Mouse (Mus musculus) embryonic facial prominence, embryonic 11.5 days (tissue): ENCODE measurements at regions not wholly inside any gene's neighbourhood (a gene's known extent, or its start where the extent isn't known, plus 50 kb on each side); places are given as distances from the start of the nearest gene placed in this dataset.
A peak's percentile ranks its signal among the peaks of the same experiment; 100 is the strongest.
"Not testable (repeated sequence)": the region's sequence is repeated elsewhere in the genome, so short reads cannot be mapped to it uniquely, and the experiment has no call there.

Experiments used
- ATAC-seq: fragments of 200-750 bp; cut with Nextera tagmentation; replicated peaks from 2 replicates; pipeline ENCODE4 v1.8.0; 2017; ENCODE audit warnings: low read depth; ENCODE audit not compliant: insufficient number of reproducible peaks, low FRiP score, low TSS enrichment
- DNase-seq: peaks from one replicate; pipeline ENCODE4 v3.0.0-alpha.2; 2015; ENCODE audit warnings: low spot score
- H3K27ac ChIP-seq: fragments of 300-500 bp; sonication (generic); replicated peaks from 2 replicates; pipeline ENCODE4 v1.5.1; 2014; ENCODE audit warnings: mild to moderate bottlenecking, low read depth, low read length, control low read depth
- H3K27me3 ChIP-seq: fragments of 300-500 bp; sonication (generic); 2 replicates; pipeline ENCODE4 v1.6.1; 2014; ENCODE audit warnings: mild to moderate bottlenecking, low read length, moderate library complexity, mixed read lengths; ENCODE audit not compliant: control insufficient read depth, insufficient read depth
- H3K36me3 ChIP-seq: fragments of 300-500 bp; sonication (generic); replicated peaks from 2 replicates; pipeline ENCODE4 v1.6.1; 2014; ENCODE audit warnings: low read depth, mild to moderate bottlenecking, low read length, moderate library complexity, mixed read lengths; ENCODE audit not compliant: control insufficient read depth, insufficient read depth
- H3K4me1 ChIP-seq: fragments of 300-500 bp; sonication (generic); 2 replicates; pipeline ENCODE4 v1.6.1; 2014; ENCODE audit warnings: low read length, mixed read lengths; ENCODE audit not compliant: control insufficient read depth, insufficient read depth
- H3K4me2 ChIP-seq: fragments of 300-500 bp; sonication (generic); 2 replicates; pipeline ENCODE4 v1.6.1; 2014; ENCODE audit warnings: low read depth, mild to moderate bottlenecking, control low read depth, low read length, moderate library complexity
- H3K4me3 ChIP-seq: fragments of 300-500 bp; sonication (generic); 2 replicates; pipeline ENCODE4 v1.5.1; 2014; ENCODE audit warnings: low read depth, low read length, control low read depth
- H3K9ac ChIP-seq: fragments of 300-500 bp; sonication (generic); replicated peaks from 2 replicates; pipeline ENCODE4 v1.6.1; 2014; ENCODE audit warnings: mild to moderate bottlenecking, control low read depth, low read length
- H3K9me3 ChIP-seq: fragments of 300-500 bp; sonication (generic); replicated peaks from 2 replicates; pipeline ENCODE4 v1.6.1; 2016; ENCODE audit warnings: mild to moderate bottlenecking, low read length, inconsistent platforms, mixed read lengths; ENCODE audit not compliant: control insufficient read depth
- WGBS: fragments of 180-500 bp; shearing (Covaris S2); extraction: QIAGEN DNeasy Blood & Tissue Kit; methylation state at CpG from one replicate; pipeline ENCODE4 v1.1.7; 2014; 5-methylcytosine and 5-hydroxymethylcytosine counted together

- Histone ChIP-seq H3K4me2 (no peak overlapping the region), H3K4me3 (no peak overlapping the region), H3K36me3 (no peaks in the 10 kb centered on the region), H3K27me3 (no peaks in the 10 kb centered on the region), H3K9me3 (no peaks in the 10 kb centered on the region), H3K9ac (no peak overlapping the region), H3K4me1 (no peaks in the 10 kb centered on the region), H3K27ac (no peak overlapping the region)
- DNase-seq (no peak), ATAC-seq (no peak)
- WGBS, result 58% methylated on average over 4 of the region's 4 CpGs
Measured at GRCm38 (mm10) chr14:87754744-87755143, 338.3 kb downstream of the Tdrd3 start.

DNA sequence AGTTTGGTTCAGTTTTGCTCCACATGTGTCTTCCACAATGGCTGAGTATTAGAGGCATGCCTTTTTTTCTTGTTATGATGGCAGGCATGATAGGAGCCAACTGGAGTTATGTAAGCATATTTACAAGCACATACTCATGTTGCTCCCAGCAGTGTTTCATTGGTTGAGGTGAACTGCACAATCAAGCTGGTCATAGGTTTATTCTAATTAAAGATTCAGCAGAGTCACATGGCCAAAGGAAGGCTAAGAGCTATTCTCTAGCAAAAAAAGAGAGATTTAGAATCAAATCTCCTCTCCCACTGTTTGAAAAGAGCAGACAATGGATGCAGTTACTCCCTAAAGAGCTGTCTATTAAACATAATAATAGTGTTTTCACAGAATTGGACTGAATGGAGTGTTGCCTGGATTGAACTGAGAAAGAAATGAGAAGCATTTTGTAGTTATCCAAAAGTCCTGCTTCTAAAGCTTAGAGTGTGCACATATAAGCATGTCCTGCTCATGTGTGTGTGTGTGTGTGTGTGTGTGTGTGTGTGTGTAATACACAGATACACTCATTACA lies 359.0 kb downstream of the Tdrd3 start:
- Histone ChIP-seq H3K4me1 (no peaks in the 10 kb centered on the region), H3K4me2 (no peak overlapping the region), H3K4me3 (no peak overlapping the region), H3K9ac (no peak overlapping the region), H3K27me3 (no peaks in the 10 kb centered on the region), H3K9me3 (no peaks in the 10 kb centered on the region), H3K36me3 (no peaks in the 10 kb centered on the region), H3K27ac (no peak overlapping the region)
- DNase-seq (no peak), ATAC-seq (no peak)

GRCm38 (mm10) chr14:87799803-87800202 lies 383.4 kb downstream of the Tdrd3 start:
- H3K27ac ChIP-seq, result no peak overlapping the region
- no peak overlapping the region for H3K9ac ChIP-seq
- ATAC-seq, result no peak
- no peak overlapping the region for H3K4me2 ChIP-seq
- no peak for DNase-seq
- no peaks in the 10 kb centered on the region for H3K36me3 ChIP-seq
- no peak overlapping the region for H3K4me3 ChIP-seq
- WGBS, result 80% methylated on average over 1 of the region's 1 CpGs
- no peaks in the 10 kb centered on the region for H3K27me3 ChIP-seq
- no peaks in the 10 kb centered on the region for H3K4me1 ChIP-seq
- no peaks in the 10 kb centered on the region for H3K9me3 ChIP-seq

GRCm38 (mm10) chr14:87809664-87810063 lies 393.2 kb downstream of the Tdrd3 start:
- not testable (repeated sequence) for ATAC-seq, H3K27ac ChIP-seq, H3K4me3 ChIP-seq, DNase-seq, H3K4me2 ChIP-seq, H3K36me3 ChIP-seq, H3K9ac ChIP-seq, H3K27me3 ChIP-seq, H3K4me1 ChIP-seq, H3K9me3 ChIP-seq
- 86% methylated on average over 15 of the region's 15 CpGs for WGBS

GRCm38 (mm10) chr14:87844120-87844519 lies 427.7 kb downstream of the Tdrd3 start:
- H3K4me2 ChIP-seq, result no peak overlapping the region
- no peak overlapping the region for H3K9ac ChIP-seq
- DNase-seq (no peak), ATAC-seq (no peak)
- H3K9me3 ChIP-seq, result no peaks in the 10 kb centered on the region
- H3K36me3 ChIP-seq, result no peaks in the 10 kb centered on the region
- H3K27me3 ChIP-seq, result no peaks in the 10 kb centered on the region
- H3K27ac ChIP-seq, result no peak overlapping the region
- H3K4me3 ChIP-seq, result no peak overlapping the region
- H3K4me1 ChIP-seq, result no peaks in the 10 kb centered on the region
- WGBS, result 89% methylated on average over 2 of the region's 2 CpGs

GRCm38 (mm10) chr14:87861486-87861885 lies 445.0 kb downstream of the Tdrd3 start:
- H3K4me1 ChIP-seq, result no peaks in the 10 kb centered on the region
- 83% methylated on average over 3 of the region's 3 CpGs for WGBS
- H3K4me2 ChIP-seq, result no peak overlapping the region
- no peak overlapping the region for H3K27ac ChIP-seq
- no peak overlapping the region for H3K9ac ChIP-seq
- ATAC-seq, result no peak
- no peaks in the 10 kb centered on the region for H3K27me3 ChIP-seq
- H3K4me3 ChIP-seq, result no peak overlapping the region
- no peaks in the 10 kb centered on the region for H3K36me3 ChIP-seq
- no peak for DNase-seq
- no peaks in the 10 kb centered on the region for H3K9me3 ChIP-seq

GRCm38 (mm10) chr14:87864388-87865215 lies 448.2 kb downstream of the Tdrd3 start:
- ATAC-seq, result peak; percentile 56; the same call in 1 of the 2 replicates
- H3K4me1 ChIP-seq, result no peaks in the 10 kb centered on the region
- no peaks in the 10 kb centered on the region for H3K36me3 ChIP-seq
- H3K27me3 ChIP-seq, result no peaks in the 10 kb centered on the region
- 89% methylated on average over 9 of the region's 9 CpGs for WGBS
- no peak overlapping the region for H3K4me3 ChIP-seq
- H3K9me3 ChIP-seq, result no peaks in the 10 kb centered on the region
- no peak for DNase-seq
- H3K9ac ChIP-seq, result no peak overlapping the region
- H3K27ac ChIP-seq, result no peak overlapping the region
- H3K4me2 ChIP-seq, result no peak overlapping the region
